Mouse (Mus musculus) G1E (cell line): Measurements from ENCODE around the gene Abhd2. TPM values are rescaled to one million over a fixed set of nuclear protein-coding genes. Genes with fewer than 3 reads are reported as not detected.

Experiments
- ATAC-seq: 2 replicates; pipeline ENCODE4 v1.8.0; 2016; ENCODE audit warnings: mild to moderate bottlenecking; ENCODE audit not compliant: insufficient number of reproducible peaks, poor library complexity, low FRiP score, severe bottlenecking; ENCODE audit errors: extremely low read depth
- DNase-seq: peaks from one replicate; pipeline ENCODE4 v3.0.0; 2012; ENCODE audit warnings: low spot score
- H3K27me3 ChIP-seq: 2 replicates; pipeline ENCODE4 v1.6.1; 2012; ENCODE audit warnings: mild to moderate bottlenecking, low read length, inconsistent platforms; ENCODE audit not compliant: insufficient read depth
- H3K36me3 ChIP-seq: replicated peaks from 2 replicates; pipeline ENCODE3; 2012; ENCODE audit warnings: mild to moderate bottlenecking, inconsistent platforms
- H3K4me1 ChIP-seq: 2 replicates; pipeline ENCODE4 v1.6.1; 2012; ENCODE audit warnings: low read depth, low read length, inconsistent platforms, mixed read lengths; ENCODE audit not compliant: insufficient read depth
- H3K4me3 ChIP-seq: 2 replicates; pipeline ENCODE4 v1.5.1; 2012; ENCODE audit warnings: low read depth, mild to moderate bottlenecking, inconsistent platforms, low read length, moderate library complexity, mixed read lengths
- H3K9me3 ChIP-seq: replicated peaks from 2 replicates; pipeline ENCODE4 v1.6.1; 2012; ENCODE audit warnings: inconsistent platforms
- CTCF ChIP-seq: IDR thresholded peaks from 2 replicates; pipeline ENCODE4 v1.5.1; 2012; ENCODE audit warnings: low read depth, low read length, inconsistent platforms, mixed read lengths
- GATA1 ChIP-seq: IDR thresholded peaks from 2 replicates; pipeline ENCODE4 v1.6.1; 2012; ENCODE audit warnings: borderline replicate concordance, low read length, inconsistent platforms, mixed read lengths
- GATA2 ChIP-seq: IDR thresholded peaks from 2 replicates; pipeline ENCODE4 v1.6.1; 2012; ENCODE audit warnings: low read depth, low read length, inconsistent platforms, borderline replicate concordance
- POLR2AphosphoS5 ChIP-seq: IDR thresholded peaks from 2 replicates; pipeline ENCODE4 v1.6.1; 2012; ENCODE audit warnings: low read depth, low read length, inconsistent platforms; ENCODE audit not compliant: insufficient replicate concordance
- TAL1 ChIP-seq: conservative IDR thresholded peaks from 2 replicates; pipeline ENCODE4 v1.6.1; 2012; ENCODE audit warnings: low read depth, low read length, inconsistent platforms, mixed read lengths
- polyA plus RNA-seq: library from polyadenylated mRNA; stranded (reverse); fragments of >175 nt; gene quantifications from 2 replicates; pipeline ENCODE4 v1.2.3, GENCODE M21; 2012
- total RNA-seq, 2 experiments: library from RNA; stranded (forward) in 1 of 2; stranded (reverse) in 1 of 2; fragments of 200-1000 nt in 1 of 2; fragments of >200 nt in 1 of 2; fragmentation: Nextera tagmentation in 1 of 2; gene quantifications; 2 replicates each; pipeline ENCODE4 v1.2.3; 2014 to 2017

Gene Abhd2
- total and polyA plus RNA-seq, 3 experiments = 9.1 to 68.8 (median 33.8) TPM

DNA sequence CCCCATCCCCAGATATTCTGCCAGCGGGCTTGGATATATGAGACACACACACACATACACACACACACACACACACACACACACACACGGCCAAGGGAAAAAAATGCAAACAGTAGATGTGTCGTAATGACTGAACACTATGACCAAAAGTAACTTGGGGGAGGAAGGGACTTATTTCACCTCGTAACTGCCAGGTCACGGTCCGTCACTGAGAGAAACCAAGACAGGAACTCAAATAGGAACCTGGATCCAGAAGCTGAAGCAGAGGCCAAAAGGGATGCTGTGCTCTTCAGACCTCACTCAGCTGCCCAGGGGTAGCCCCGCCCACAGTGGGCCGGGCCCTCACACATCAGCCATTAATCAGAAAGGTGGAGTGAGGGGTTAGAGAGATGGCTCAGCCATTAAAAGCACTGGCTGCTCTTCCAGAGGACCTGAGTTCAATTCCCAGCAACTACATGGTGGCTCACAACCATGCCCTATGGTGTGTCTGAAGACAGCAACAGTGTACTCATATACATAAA is 73.6 kb downstream of the Abhd2 start:
- no peak for ATAC-seq
- H3K4me1 ChIP-seq = no peaks in the 10 kb centered on the region

DNA sequence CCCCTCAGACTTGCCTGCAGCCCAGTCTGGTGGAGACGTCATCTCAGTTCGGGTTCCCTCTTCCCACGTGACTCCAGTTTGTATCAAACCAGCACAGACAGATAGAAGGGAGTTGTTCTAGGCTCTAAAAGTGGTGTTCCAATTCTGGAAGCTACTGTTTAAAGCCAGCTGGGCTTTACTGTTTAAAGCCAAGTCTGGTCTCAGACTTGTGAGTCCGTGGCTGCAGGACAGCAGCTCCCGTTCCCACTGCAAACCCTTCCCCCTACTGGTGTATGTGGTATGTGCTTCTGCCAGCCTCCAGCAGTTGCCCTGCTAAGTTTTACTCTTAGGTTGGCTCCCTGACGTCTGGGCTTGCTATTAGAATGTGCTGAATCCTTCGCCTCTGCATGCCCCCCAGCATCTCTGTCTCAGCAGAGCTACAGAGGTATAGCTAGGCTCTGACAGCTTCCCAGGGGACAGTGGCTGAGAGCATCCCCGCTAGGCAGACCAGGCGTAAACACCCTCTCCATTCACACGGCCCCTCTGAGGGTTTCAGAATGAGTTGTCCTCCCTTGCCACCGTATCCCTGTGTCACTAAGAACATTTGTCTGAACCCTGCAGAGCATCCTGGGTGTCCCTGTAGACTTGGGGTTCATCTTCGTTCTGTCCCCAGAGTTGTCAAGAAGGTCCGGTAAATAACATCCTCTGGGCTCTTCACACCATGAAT is 74.3 kb downstream of the Abhd2 start:
- Histone ChIP-seq H3K27me3 (no peaks in the 10 kb centered on the region), H3K4me3 (no peak overlapping the region), H3K9me3 (no peaks in the 10 kb centered on the region), H3K36me3 (peaks cover 97% of the 10 kb centered on the region), H3K4me1 (no peaks in the 10 kb centered on the region)
- TF ChIP-seq GATA2 (no peak), GATA1 (no peak), POLR2AphosphoS5 (no peak), TAL1 (no peak), CTCF (no peak)
- DNase-seq (no peak), ATAC-seq (no peak)

More for the DNA sequence above, 73.6 kb downstream of the Abhd2 start:
- H3K4me3 ChIP-seq = no peak overlapping the region
- H3K27me3 ChIP-seq = no peaks in the 10 kb centered on the region
- H3K36me3 ChIP-seq = peaks cover 91% of the 10 kb centered on the region
- TF ChIP-seq POLR2AphosphoS5 (no peak), CTCF (no peak), GATA2 (no peak), GATA1 (no peak), TAL1 (no peak)
- H3K9me3 ChIP-seq = no peaks in the 10 kb centered on the region
- DNase-seq = no peak

DNA sequence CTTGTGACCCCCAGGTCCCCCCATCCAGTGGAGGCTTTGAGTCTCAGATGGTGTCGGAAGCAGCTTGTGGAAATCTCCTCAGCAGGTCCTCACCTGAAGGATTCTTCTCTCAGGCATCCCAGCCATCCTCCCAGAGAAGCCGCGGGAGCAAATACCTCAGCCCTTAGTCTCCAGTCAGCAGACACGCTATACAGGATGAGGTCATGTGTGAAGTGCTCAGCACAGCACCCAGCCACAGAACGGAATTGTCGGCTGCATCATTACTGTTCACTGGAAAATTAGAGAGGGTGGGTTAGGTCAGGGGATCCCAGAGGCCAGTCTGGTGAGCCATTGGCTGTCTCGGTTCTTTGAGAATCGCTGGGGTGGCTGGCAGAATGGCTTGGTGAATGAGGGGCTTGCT is 75.8 kb downstream of the Abhd2 start:
- no peak for ATAC-seq
- no peaks in the 10 kb centered on the region for H3K4me1 ChIP-seq

DNA sequence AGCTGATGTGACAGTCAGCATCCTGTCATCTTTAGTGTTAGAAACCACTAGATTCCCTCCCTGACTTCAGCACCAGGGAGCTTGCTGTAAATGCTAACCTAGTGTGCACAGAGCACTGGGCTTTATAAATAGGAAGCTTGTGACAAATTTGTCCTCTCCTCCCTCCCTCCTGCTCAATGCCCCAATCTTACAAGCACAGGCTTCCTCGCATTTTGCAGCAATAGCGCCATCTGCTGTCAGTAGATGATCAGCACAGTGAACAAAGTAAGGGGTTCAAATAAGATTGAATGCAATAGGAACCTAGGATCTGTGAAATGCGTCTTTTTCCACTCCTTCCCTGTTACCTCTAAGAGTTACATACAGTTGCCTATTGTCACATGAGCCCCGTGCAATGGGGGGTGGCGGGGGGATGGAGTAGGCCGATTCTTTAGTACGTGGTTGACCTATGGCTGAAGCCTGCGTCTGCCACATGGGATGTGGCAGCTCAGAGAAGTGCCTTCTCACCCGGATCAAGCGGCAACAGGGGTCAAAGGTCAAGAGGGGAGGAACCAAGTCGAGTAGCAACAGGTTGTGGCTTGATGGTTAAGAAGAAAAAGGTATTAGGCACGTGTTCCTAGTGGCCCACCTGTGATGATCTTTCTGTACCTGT is 76.9 kb downstream of the Abhd2 start:
- Histone ChIP-seq H3K9me3 (no peaks in the 10 kb centered on the region), H3K4me3 (no peak overlapping the region), H3K27me3 (no peaks in the 10 kb centered on the region), H3K36me3 (peaks cover 96% of the 10 kb centered on the region), H3K4me1 (no peaks in the 10 kb centered on the region)
- TF ChIP-seq CTCF = peak; percentile 63
- no peak for TF ChIP-seq GATA1
- ATAC-seq = peak; percentile 40
- DNase-seq = peak; percentile 67

More for the DNA sequence above, 75.8 kb downstream of the Abhd2 start:
- H3K9me3 ChIP-seq = no peaks in the 10 kb centered on the region
- H3K4me3 ChIP-seq = no peak overlapping the region
- H3K36me3 ChIP-seq = peaks cover 98% of the 10 kb centered on the region
- TF ChIP-seq GATA2 (no peak), GATA1 (no peak), CTCF (no peak), TAL1 (no peak), POLR2AphosphoS5 (no peak)
- DNase-seq = no peak
- no peaks in the 10 kb centered on the region for H3K27me3 ChIP-seq

DNA sequence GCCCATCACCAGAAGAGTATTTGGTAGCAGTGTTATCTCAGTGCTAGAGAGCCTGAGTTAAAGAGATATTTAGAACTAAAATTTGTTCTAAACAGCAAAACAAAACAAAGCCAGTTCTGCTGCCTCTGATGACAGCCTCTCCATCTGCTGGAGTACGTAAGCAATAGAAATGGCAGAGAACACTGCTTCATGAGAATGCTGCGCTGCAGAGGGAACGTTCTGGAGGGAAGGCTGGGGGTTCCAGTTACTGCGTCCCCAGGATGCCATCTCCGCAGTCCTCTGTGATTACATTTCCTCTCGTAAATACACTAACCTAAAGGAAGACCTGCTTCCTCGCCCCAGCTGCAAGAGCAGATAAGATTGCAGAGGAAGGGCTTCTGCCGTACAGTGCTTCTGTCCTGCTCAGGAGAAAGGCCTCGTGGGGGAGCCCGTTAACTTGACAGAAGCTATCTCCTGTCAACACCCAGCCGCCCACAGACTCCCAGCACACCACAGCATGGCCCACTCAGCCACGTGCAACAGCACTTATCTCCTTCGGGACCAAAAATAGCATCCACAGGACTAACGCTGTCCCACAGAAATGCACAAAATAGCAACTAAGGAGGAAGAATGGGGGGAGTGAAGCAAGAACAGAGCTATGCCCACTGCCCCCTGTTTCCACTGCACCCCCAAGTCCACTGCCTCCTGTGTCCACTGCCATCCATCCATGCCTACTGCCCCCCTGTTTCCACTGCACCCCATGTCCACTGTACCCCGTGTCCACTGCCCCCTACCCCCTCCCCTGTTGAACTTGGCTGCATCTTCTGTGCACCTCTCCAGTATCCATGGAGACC is 85.6 kb downstream of the Abhd2 start:
- Histone ChIP-seq H3K4me1 (peaks cover 66% of the 10 kb centered on the region), H3K4me3 (peak overlapping the region; percentile 64; the same call in 1 of the 2 replicates), H3K27me3 (no peaks in the 10 kb centered on the region), H3K36me3 (peaks cover 87% of the 10 kb centered on the region), H3K9me3 (no peaks in the 10 kb centered on the region)
- TF ChIP-seq CTCF (no peak), GATA2 (peak; percentile 46; the same call in 1 of the 2 replicates), POLR2AphosphoS5 (no peak), TAL1 (peak; percentile 98), GATA1 (no peak)
- ATAC-seq (peak; percentile 95), DNase-seq (peak; percentile 73)

DNA sequence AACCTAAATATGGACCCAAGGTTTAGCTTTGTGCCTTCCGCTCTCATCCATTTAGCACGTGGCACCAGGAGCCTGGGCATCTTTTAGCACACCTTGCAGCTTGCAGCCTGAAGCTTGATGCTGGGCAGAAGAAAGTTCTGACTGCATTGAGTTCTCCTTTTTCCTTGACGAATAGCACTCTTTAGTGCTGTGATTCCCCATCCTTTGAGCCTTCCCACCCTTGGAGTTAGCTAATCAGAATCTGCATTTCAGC is 86.1 kb downstream of the Abhd2 start:
- Histone ChIP-seq H3K4me3 (peak overlapping the region; percentile 64; the same call in 1 of the 2 replicates), H3K36me3 (peaks cover 88% of the 10 kb centered on the region), H3K9me3 (no peaks in the 10 kb centered on the region), H3K4me1 (peaks cover 69% of the 10 kb centered on the region), H3K27me3 (no peaks in the 10 kb centered on the region)
- ATAC-seq (no peak), DNase-seq (no peak)
- TF ChIP-seq GATA2 (no peak), TAL1 (no peak), POLR2AphosphoS5 (no peak), CTCF (no peak), GATA1 (no peak)
